Mouse (Mus musculus): ENCODE data around the gene Spata17. TPM values are rescaled to one million over a fixed set of nuclear protein-coding genes. Genes with fewer than 3 reads are reported as not detected.

Gene Spata17
- total RNA-seq, 4 experiments from 2014 or later, result not detected

DNA sequence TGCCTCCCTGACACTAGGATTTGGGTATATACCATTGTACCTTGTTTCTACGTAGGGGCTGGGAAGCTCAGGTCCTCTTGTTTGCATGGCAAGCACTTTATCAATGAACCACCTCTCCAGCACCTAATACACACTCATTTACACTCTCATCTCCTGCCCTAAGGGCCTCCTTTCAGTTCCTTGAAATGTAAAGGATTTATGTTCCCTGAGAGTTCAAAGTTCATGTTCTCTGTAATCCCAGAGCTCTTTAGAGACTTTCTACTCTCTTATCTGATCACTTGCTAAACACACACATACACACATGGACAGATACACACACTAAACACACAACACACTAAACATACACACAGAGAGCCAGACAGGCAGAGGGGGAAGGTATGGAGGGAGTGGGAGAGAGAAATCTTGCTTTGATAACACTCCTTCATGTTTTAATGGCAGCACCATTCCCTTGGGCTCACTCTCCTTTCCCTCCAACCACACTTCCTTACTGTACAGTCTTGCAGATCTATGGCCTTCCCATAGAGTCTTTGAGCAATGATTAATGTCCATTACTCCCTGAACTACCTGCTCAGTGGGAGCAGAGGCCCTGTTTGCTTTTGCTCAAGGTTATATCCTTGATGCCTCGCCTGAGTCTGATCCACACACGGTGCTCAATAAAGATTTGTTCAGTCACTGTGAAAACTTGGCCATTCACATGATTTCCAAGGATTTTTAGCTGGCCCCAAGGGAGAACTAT, 126.4 kb downstream of the Spata17 start:
- DNase-seq (ENCODE audit: low spot score in 2 of 2), result no peak

DNA sequence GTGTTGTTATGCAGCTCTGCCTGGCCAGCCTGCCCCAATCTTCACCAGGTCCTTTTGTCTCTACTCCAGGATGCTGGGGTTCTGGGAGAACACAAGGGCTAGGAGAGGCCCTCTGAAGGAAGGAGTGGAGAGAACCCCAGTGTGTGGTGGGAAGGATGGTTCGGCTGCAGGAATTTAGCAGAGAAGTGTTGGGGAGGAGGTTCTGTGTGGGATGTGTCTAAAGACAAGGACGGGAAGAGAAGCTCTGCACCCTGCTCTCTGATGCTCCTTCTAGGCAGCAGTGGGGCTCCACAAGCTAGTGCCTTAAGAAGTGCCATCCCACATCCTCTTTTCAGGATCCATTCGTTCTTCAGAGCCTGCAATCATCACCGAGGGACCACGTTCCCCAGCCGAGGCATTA, 129.2 kb downstream of the Spata17 start:
- DNase-seq (ENCODE audit: low spot score in 2 of 2), result no peak

DNA sequence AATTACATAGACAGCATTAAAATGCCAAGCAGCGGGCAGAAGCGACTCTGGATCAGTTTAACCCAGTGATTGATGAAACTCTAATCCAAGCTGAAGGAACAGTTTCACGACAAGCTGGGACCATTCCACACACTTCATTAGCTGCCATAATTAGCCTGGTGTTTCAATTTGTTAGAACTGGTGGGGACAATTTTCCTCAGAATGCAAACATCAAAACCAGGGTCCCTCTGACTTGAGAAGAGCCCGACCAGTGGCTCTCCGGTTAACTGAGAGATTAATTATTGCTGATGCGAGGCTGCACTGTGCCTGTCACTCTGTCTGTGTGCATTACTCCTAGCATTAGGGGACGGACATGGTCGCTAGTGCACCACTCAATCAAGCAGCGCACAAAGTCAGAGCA, 137.9 kb downstream of the Spata17 start:
- DNase-seq (ENCODE audit: low spot score in 2 of 2), result no peak

DNA sequence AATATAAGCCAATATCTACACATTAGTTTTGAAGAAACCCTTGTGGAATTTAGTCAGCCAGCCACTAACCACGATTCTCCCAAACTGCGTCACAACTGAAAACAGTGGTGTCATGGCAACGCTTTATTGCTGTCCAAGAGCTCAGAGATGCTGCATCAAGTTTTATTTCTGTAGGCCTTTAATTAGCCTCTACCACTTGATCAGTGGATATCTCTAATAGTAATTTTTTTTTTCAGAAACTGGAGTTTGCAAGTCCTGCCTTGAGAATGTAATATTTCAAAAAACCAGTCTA, 138.3 kb downstream of the Spata17 start:
- DNase-seq (ENCODE audit: low spot score in 2 of 2), result no peak

DNA sequence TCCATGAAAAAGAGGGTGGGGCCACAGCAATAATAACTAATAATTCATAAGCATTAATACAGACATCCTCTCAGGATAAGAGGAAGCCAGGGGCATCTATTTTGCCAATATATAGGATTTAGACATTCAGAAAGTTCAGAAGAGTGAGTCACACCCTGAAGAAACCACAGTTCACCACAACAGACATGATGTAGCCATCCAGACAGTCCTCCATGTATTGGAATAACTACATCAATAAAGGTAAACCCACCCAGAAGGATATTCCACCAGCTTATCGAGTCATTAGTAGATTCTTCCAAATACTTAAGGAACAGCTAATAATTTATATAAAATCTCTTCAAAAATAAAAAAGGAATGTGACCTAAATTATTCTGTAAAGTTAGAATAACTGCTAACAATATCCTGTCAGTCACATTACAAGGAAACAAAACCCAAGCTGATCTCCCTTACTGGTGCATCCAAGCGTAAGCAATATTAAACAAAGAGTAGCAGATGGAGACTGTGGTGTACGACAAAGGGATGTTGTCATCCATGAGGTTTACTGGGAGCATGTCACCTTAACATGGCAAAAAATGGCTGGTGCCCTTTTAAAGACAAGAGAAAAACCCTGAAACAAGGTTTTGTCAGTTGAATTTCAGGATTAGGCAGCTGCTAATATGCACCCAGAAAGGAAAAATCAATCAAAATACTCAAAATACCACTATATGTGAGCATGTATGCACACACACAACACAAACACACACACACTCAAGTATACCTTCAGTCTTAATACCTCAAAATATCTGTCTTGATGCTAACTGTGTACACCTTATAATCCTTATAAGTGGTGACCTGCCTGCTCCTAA, 138.8 kb downstream of the Spata17 start:
- no peak for DNase-seq (ENCODE audit: low spot score in 2 of 2)

DNA sequence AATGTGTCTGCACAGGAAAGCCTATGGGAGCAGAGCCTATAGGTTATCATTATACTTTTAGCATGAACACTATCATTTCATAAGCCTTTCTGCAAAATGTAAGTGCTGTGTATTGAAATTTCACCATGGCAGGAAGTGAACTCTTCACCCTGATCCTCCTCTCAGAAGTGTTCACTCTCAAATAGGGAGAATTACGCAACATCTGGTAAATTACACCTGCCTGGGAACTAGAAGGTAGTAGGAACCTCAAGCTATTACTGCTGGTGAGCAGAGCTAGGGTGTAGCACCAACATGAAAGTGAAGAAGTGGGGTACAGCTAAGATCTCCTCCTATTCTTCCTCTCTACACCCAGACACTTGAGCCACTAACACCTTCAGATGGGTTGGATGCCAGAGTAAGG, 155.4 kb downstream of the Spata17 start:
- no peak for DNase-seq (ENCODE audit: low spot score in 2 of 2)

DNA sequence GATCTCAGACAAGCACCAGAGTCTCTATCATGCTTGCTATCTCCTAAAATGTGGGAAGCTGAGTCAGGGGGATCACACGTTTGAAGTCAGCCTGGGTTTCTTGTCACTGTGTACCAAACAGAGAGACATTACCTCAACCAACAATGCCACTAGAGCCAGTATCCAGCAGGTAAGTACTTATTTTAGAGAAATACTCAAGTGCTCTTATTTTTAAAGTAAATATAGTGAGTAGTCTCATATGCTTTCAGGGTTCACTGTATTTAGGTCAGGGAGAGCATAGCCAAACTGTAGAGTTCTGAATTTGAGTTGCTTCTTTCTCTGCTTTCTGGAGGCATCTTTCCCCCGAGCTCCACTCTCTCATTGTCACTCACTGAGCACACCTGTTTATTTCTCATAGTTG, 160.9 kb downstream of the Spata17 start:
- DNase-seq (ENCODE audit: low spot score in 2 of 2), result no peak

DNA sequence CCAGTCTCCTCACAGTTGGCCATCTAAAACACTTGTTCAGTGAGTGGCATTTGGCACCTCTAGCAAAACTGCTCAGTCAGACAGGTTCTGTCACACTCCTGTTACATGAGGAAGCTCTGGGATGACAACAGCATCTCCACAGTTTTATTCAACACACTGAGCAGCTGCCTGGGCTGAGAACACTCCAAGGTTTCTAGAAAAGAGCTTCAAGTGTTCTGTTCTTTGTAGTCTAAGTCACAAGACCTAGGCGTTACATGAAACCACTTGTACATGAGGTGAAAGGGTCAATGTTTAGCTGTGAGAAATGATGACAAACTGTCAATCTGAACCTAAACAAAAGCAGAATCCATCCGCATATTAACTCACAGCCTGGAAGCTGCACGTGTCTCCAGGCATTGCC, 161.4 kb downstream of the Spata17 start:
- no peak for DNase-seq (ENCODE audit: low spot score in 2 of 2)

DNA sequence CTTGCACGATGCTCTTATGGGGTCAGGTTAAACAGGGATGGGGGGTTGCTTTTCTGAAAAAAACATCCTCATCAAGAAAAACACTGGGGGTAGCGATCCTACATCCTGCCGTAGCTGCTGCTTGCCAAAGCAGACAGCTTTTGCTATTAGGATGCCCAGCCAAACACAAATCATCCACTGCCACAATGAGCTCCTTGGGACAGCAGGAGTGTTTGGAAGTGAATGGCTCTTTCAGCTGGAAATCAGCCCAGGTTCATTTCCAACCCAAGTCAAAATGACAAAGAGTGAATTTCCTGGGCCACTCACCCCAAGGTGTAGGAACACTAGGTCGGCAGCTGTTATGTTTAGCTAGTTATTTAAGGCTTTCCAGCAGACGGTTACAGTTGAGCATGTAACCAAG, 162.7 kb downstream of the Spata17 start:
- DNase-seq (ENCODE audit: low spot score in 2 of 2), result no peak

DNA sequence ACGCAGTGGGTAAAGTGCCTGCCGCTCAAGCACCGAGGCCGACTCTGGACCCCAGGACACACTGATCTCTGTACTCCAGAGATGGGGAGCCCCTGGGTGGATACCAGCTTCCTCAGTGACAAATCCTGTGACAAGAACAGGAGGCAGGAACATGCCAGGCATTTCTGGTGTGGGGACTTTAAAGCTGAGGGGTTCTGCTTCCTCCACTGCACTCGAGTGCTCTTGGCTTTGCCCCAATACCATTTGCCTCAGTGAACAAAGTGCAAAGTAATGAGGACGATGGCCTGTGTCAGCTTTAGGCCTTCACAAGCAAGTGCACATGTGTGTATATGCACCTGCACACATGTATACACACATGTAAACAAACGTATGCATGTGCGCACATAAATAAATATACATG, 164.0 kb downstream of the Spata17 start:
- DNase-seq (ENCODE audit: low spot score in 2 of 2), result no peak

DNA sequence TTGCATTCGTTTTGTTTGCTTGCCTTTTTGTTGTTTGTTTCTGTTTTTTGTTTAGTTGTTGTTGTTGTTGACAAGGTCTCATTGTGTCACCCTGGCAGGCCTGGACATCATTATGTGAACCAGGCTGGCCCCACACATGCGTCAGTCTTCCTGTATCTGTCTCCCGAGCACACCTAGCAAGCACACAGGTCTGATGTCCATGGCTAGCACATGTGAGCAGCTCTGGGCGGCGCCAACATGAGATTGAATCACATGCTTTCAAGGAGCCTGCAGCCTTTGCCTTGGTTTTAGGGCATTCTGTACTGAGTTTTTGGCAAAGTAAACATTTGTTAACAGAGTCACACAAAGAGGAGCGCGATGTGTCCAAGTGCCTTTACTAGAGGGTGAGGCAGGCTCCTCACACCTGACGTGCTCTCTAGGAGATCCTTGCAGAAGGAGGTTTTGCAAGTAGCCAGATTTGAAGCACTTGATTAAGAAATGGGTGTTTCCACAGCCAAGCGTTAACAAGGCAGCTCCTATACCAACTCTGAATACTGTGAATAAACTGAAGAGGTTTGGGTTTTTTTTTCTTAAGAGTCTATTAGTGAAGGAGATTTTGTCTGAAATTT, 166.5 kb downstream of the Spata17 start:
- DNase-seq (ENCODE audit: low spot score in 2 of 2), result no peak

DNA sequence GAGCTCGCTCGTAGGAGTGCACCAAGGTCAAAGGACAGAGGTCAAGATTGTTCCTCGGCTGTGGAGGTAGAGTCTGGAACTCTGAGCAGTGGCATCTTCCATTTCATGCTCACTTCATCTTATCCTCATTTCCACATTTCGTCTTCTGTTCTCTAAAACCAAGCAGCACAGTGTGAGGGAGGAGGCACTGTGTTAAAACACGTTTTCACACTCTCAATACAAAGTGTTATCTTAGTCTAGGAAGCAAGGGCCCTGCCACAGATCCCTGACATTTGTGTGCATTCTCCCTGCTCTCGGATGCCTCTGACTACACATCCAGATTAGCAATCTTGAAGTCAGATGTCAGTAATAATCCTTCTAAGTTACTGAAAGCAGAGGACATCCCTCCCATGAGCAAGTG, 170.5 kb downstream of the Spata17 start:
- no peak for DNase-seq (ENCODE audit: low spot score in 2 of 2)

DNA sequence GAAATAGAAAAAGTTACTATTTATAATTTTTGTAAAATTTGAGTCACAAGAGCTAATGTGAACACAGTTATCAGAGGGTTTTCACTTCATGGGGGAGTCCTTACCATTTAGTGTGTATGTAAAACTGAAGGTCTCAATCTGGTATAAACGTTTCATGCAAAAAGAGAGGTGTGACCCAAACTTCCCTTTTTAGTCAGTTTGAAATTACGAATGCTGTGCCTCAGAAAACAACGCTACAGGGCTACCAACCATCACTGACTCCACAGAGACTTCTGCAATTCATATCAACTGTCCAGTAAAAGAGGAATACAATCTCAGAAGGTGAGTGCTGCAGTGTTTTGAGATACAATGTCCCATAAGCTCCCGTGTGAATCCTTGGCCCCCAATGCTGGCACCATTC, 175.5 kb downstream of the Spata17 start:
- DNase-seq (ENCODE audit: low spot score in 2 of 2), result no peak

DNA sequence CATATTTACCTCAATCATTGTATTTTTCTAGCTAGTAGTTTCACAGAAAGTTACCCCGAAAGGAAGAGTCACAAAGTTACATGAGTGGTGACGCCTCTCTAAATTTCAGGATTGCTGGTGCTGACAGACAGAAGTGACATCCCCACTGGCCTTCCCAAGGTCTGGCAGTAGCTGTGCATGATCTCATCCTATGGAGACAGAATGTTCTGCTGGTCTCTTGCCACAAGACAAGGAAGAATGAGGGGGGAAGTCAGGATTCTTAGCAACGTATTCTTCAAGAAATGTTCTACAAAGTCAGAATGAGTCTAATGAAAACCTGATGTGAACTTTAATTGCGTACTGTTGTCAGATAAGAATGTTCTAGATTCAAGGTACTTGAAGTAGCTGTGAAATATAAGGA, 179.5 kb downstream of the Spata17 start:
- no peak for DNase-seq (ENCODE audit: low spot score in 2 of 2)

DNA sequence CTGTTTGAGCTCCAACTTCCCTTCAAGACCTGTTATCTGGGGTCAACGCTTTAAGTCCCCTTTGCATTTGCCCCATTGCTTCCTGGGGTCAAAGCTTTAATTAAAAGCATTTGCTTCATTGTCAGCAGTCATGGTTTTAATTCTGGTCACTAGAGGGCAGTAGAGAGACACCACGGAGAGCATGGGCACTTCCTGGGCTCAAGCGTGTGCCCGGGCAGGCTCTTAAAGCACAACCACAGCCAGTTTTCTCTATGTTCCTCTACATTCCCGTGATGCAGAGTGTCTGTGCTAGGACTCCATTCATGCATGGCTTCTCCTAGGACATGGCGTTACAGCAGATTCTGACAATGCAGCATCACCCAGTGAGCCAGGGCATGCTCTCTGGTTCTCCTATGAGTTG, 183.5 kb downstream of the Spata17 start:
- no peak for DNase-seq (ENCODE audit: low spot score in 2 of 2)

DNA sequence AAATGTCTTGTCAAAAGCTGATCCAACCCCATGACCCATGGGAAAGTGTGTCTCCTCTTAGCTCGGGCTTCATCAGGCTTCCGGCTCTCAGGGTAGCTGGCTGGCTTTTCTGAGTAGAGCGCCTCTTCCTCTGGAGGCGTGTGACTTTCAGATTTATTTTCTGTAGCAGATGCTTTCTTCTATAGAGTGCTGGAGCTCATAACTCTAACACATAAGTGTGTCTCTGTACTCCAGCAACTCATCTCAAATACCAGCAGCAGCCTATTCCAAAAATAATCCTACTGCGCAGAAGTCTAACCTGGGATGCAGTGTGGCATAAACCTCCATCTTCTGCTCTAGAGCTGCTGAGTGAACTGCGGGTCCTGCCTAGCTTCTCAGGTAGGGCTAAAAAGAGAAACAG, 186.4 kb downstream of the Spata17 start:
- DNase-seq (ENCODE audit: low spot score in 2 of 2), result no peak

DNA sequence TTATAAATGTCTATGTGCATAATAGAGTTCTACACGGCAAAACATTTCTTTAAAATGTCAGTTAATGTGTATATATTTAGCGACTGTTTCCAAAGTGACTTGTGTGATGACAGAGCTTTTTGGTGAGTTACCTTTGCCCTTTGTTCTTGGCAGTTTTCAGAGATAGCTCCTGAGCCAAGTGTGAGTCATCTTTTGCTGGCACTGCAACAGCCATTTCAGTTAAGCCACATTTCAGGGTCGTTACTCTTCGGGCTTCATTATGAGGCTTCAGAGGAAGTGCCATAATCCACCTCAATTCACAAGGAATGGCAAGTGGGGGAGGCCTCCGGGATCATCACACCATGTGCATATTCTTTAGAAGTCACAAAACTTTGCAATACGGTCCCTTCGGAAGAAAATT, 195.3 kb downstream of the Spata17 start:
- DNase-seq (ENCODE audit: low spot score in 2 of 2), result no peak

DNA sequence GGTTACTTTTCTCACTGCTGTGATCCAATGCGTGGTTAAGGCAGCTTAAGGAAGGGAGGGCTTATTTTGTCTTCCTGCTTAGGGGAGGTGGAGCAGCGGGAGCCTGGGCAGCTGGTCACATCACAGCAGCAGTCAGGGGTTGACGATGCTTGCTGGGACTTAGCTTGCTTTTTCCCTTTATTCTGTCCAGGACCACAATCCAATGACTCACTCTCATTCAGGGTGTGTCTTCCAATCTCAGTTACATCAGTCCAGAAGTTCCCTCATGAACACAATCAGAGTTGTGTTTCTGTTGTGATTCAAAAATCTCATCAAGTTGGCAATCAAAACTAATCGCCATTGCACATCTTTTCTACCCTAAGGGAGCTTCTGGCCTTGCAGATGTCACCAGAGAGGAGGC, 199.1 kb downstream of the Spata17 start:
- no peak for DNase-seq (ENCODE audit: low spot score in 2 of 2)

DNA sequence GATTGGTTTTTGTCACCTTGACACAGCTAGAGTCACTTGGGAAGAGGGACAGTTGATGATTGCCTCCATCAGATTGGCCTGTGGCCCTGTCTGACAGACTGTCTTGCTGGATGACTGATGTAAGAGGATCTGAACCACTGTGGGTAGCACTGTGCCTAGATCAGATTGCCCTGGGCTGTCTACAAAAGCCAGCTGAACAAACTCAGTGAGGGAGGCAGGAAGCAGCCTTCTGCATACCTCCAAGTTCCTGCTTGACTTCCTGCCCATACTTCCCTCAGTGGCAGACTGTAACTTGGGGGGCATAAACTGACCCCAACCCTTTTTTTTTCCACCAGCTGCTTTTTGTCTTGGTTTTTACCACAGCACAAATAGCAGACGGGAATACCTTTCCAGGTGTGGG, 199.6 kb downstream of the Spata17 start:
- DNase-seq (ENCODE audit: low spot score in 2 of 2), result no peak

DNA sequence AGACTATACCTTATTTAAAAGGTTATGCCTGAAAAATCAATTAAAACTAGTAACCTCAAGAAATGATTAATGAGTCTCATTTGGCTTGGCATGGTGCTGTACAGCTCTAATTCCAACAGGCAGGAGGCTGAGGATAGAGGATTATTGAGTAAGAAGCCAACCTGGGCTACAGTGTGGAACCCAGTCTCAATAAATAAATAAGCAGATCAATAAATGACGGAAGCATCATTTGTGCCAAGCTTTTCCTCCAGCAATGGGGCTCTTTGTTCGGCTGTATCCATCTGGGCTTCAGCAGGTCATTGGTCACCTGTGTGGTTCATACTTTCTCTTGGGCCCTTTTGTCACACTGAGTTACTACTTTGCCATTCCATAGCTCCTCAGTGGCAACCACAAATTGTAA, 201.1 kb downstream of the Spata17 start:
- DNase-seq (ENCODE audit: low spot score in 2 of 2), result no peak

DNA sequence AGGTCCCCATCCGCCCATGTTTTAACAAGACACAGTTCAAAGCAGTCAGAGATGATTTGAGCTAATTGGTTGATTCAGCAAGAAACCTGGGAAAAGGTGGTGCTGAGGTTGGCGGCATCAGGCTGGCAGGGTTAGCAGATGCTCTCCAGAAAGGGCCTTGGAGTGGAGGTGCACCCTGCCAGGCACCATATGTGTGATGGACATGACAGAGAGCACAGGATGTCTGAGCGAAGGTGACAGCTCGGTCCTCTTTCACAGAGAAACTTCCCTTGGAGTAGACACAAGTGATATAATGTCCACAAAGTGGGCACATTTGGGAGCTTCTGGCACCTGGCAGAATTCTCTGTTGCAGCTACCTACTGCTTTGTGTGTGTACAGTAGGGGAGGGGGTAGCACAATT, 203.7 kb downstream of the Spata17 start:
- no peak for DNase-seq (ENCODE audit: low spot score in 2 of 2)

DNA sequence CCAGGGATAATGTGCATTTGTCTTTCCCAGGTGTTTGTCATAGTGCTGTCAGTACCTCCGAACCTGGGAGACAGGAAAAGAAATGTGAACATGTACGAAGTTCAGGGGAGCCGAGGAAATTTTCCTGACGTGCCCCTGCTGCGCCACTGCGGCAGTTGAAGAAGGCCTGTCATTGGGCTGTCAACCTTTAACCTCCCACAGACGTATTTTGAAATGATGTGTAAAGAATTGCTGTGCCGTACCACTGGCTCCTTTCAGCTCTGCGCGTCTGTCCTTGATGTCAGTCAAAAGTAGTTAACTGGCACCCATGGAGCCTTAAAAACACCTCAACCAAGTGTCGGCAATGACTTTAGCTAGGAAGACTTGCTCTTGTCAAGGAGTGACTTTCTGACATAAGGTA, 205.2 kb downstream of the Spata17 start:
- no peak for DNase-seq (ENCODE audit: low spot score in 2 of 2)

DNA sequence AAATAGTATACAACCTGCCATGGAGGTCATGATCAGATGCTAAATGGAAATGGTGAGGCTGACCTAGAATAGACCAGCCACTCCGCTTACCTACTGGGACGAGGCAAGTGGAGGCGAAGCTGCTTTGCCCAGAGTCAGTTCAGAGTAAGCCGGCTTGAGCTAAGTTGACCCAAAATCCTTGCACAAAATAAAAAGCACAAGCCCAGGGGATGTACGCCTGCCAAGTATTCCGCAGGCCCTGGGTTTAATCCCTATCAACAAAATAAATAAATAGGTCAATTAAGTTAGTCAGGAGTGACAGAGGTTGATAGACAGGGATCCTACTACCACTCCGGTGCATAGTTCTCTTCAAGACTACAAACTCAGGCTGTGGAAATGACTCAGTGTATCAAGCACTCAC, 207.0 kb downstream of the Spata17 start:
- no peak for DNase-seq (ENCODE audit: low spot score in 2 of 2)

All from gastrocnemius, adult 8-10 months (tissue).